ENCODE assay signal across 13 mouse cellular contexts in the genomic region with DNA sequence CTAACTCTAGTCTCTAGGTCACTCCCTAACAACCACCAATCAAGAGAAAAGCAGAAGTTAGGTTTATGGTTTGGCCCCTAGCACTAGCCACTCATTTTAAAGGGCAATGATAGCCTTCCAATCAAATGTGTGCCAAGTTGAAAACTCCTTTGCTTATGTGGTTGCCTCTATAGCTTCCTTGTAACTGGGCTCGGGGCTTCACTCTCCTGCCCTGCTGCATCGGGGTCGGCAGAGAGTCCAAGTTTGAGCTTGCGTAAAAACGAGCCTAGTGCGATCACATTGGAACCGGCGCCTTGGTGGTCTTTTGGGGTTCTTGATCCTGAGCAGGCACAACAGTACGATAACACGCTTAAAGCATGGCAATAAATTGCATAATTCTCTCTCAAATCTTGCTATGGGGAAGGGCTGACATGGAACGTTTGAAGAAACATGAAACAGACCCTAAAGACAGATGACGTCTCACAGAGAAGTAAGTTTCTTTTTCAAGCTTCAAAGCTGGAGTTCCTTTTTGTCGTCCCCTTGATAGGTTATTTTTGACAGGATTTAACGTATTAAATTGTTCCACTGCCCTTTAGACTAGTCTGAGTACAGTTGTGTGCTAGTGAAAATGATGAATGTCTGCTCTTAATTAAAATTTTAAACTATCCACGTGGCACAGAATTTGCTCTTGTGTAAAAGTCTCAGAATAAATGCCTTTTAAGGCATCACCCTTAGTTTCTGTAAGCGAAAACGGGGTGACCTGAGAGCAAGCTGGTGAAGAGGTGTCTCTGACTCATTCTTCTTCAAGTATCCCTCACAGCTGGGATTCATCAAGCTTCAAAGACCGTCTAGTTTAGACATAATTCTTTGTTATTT. TPM values are rescaled to one million over a fixed set of nuclear protein-coding genes. Genes with fewer than 3 reads are reported as not detected.
DNase-seq lines count a peak whose midpoint lies in the region; ATAC-seq lines count a peak whose summit lies in the region.
"Had no signal": no experiment of that assay in that cellular context is flagged by ENCODE, and none has a peak within 500 bp of the region (broad histone marks: within the 10 kb centered on the region; RNA-seq: fewer than 3 reads in every experiment).

No protein-coding gene starts in this region.

- no peak overlapping the region for H3K4me2 ChIP-seq in kidney, embryonic 14.5 days (replicated peaks; ENCODE audit: low read depth, low read length)
- H3K4me2 ChIP-seq: hindbrain, embryonic 14.5 days had no signal

- WGBS in kidney, embryonic 14.5 days, result 51% methylated on average over 18 of the region's 18 CpGs

- H3K9me3 ChIP-seq in kidney, embryonic 14.5 days (ENCODE audit: control insufficient read depth, low read length), result no peaks in the 10 kb centered on the region

- H3K4me1 ChIP-seq in kidney, embryonic 14.5 days (ENCODE audit: control insufficient read depth, insufficient read depth, low read length), result no peaks in the 10 kb centered on the region

- no peak overlapping the region for H3K4me3 ChIP-seq in kidney, embryonic 14.5 days (ENCODE audit: low read length)
- H3K4me3 ChIP-seq: erythroblast, embryonic 14.5 days had no signal

- ATAC-seq in kidney, embryonic 14.5 days (ENCODE audit: low FRiP score, low TSS enrichment), result 0 out of 2 replicates have a peak, but pooled peaks have one; percentile 16
- peak; percentile 66 for ATAC-seq in CD4-positive, CD25-positive, alpha-beta regulatory T cell, adult 4 months
- peak; percentile 32 to 42; a peak in 2 of 4 replicates for ATAC-seq in hematopoietic stem cell, adult 5-6 weeks (replicated peaks in 1 of 2; ENCODE audit: insufficient read depth in 1 of 2, low FRiP score in 2 of 2, low TSS enrichment in 1 of 2, low read depth in 1 of 2, poor library complexity in 2 of 2, severe bottlenecking in 2 of 2)
- ATAC-seq in megakaryocyte-erythroid progenitor cell, adult 5-6 weeks (replicated peaks; ENCODE audit: low FRiP score, low TSS enrichment, poor library complexity, severe bottlenecking), result 0 out of 2 replicates have a peak, but pooled peaks have one; percentile 10

- no peaks in the 10 kb centered on the region for H3K36me3 ChIP-seq in kidney, embryonic 14.5 days (ENCODE audit: control insufficient read depth, insufficient read depth, low read length)

- no peak overlapping the region for H3K9ac ChIP-seq in kidney, embryonic 14.5 days (ENCODE audit: low read depth, low read length)
- H3K9ac ChIP-seq: hindbrain, embryonic 14.5 days had no signal

- no peak overlapping the region for H3K27ac ChIP-seq in kidney, embryonic 14.5 days (ENCODE audit: low read depth, low read length)
- H3K27ac ChIP-seq: hindbrain, embryonic 14.5 days had no signal

- no peaks in the 10 kb centered on the region for H3K27me3 ChIP-seq in kidney, embryonic 14.5 days (ENCODE audit: control insufficient read depth, insufficient read depth, low read length)

- no peak for DNase-seq in kidney, postnatal 25 days
- no peak for DNase-seq in ovary, postnatal 36 days (ENCODE audit: low spot score)
- DNase-seq in left cerebral cortex, adult 18-20 months (ENCODE audit: low spot score in 2 of 2), result no peak
- DNase-seq in urinary bladder, postnatal 10 days (ENCODE audit: low spot score), result no peak
- DNase-seq: cerebellum, adult 11 months; gastrocnemius, postnatal 36 days; right cerebral cortex, postnatal 4 days had no signal

RNA-seq across cellular contexts. Expression of a gene that starts 52.0 kb away (rescaled TPM):
- polyA plus RNA-seq in kidney, embryonic 14.5 days (2014; fragmentation: Nextera tagmentation; extraction: Ambion mirVana), result 0.21 and 0.47 TPM in 2 replicates
- under 1 TPM; 0.30 to 0.57 TPM for polyA plus RNA-seq in CD4-positive, CD25-positive, alpha-beta regulatory T cell, adult 4 months (2017; shearing (Covaris generic))
- total RNA-seq in hematopoietic stem cell, adult 5-6 weeks (2017), result 0.19 and 0.55 TPM in 2 replicates
- total RNA-seq in megakaryocyte-erythroid progenitor cell, adult 5-6 weeks (2014; fragmentation: Nextera tagmentation), result 1.7 and 2.0 TPM in 2 replicates
- not detected in 2 replicates for total RNA-seq in megakaryocyte-erythroid progenitor cell, adult 5-6 weeks (2017)
- total RNA-seq in left cerebral cortex, adult 18-20 months (2021), result 1 to 10 TPM in 1 of 2 experiments, under 1 TPM in 1; 1.00 to 1.1 TPM
- total RNA-seq: gastrocnemius, postnatal 36 days had no signal
- polyA plus RNA-seq: erythroblast, embryonic 14.5 days had no signal

RNA-seq across cellular contexts. Expression of a gene that starts 52.2 kb away (rescaled TPM):
- polyA plus RNA-seq in kidney, embryonic 14.5 days (2014; fragmentation: Nextera tagmentation; extraction: Ambion mirVana), result 10.1 and 14.3 TPM in 2 replicates
- polyA plus RNA-seq in CD4-positive, CD25-positive, alpha-beta regulatory T cell, adult 4 months (2017; shearing (Covaris generic)), result 10 to 100 TPM; 23.7 to 25.2 TPM
- 35.3 and 40.9 TPM in 2 replicates for total RNA-seq in hematopoietic stem cell, adult 5-6 weeks (2017)
- 53.7 and 56.7 TPM in 2 replicates for total RNA-seq in megakaryocyte-erythroid progenitor cell, adult 5-6 weeks (2014; fragmentation: Nextera tagmentation)
- 28.7 and 29.0 TPM in 2 replicates for total RNA-seq in megakaryocyte-erythroid progenitor cell, adult 5-6 weeks (2017)
- 10 to 100 TPM; 55.5 to 56.2 TPM for total RNA-seq in left cerebral cortex, adult 18-20 months (2021)

Comparison
In these comparisons a context has a peak if more than half of its experiments do, and no peak if none do; other contexts are left out.
1. ATAC-seq: peak in every context shown above with its lines; median percentile 66 in CD4-positive, CD25-positive, alpha-beta regulatory T cell, adult 4 months; 37 in hematopoietic stem cell, adult 5-6 weeks; 16 in kidney, embryonic 14.5 days; 10 in megakaryocyte-erythroid progenitor cell, adult 5-6 weeks.